ENCODE assay signal across 18 mouse cellular contexts in genomic region chr8:88596042-88596441, GRCm38 (mm10).
"Had no signal": no experiment of that assay in that cellular context is flagged by ENCODE, and none has a peak within 500 bp of the region (broad histone marks: within the 10 kb centered on the region; RNA-seq: fewer than 3 reads in every experiment).

No protein-coding gene starts in this region.

- DNase-seq: liver, postnatal 0 days; lung, adult 2 months; lung, postnatal 14 days; lung, postnatal 36 days; midbrain, embryonic 14.5 days; right cerebral cortex, postnatal 14 days; thymus, adult 2 months; thymus, postnatal 25 days; thymus, postnatal 4 days had no signal

- ATAC-seq: liver, postnatal 0 days; lung, postnatal 0 days; midbrain, embryonic 16.5 days had no signal

- H3K27ac ChIP-seq: lung, embryonic 15.5 days; macrophage; midbrain, embryonic 12.5 days; neural tube, embryonic 12.5 days; stomach, embryonic 15.5 days; stomach, postnatal 0 days had no signal

- H3K4me2 ChIP-seq: lung, embryonic 15.5 days; midbrain, embryonic 12.5 days; neural tube, embryonic 12.5 days; stomach, embryonic 15.5 days had no signal

- H3K36me3 ChIP-seq: stomach, embryonic 15.5 days had no signal

- H3K9me3 ChIP-seq: lung, embryonic 15.5 days; midbrain, embryonic 12.5 days; neural tube, embryonic 12.5 days; stomach, embryonic 15.5 days had no signal

- H3K27me3 ChIP-seq: lung, embryonic 15.5 days; midbrain, embryonic 12.5 days; neural tube, embryonic 12.5 days; stomach, embryonic 15.5 days had no signal

- H3K9ac ChIP-seq: liver, postnatal 0 days; lung, embryonic 15.5 days; midbrain, embryonic 12.5 days; neural tube, embryonic 12.5 days; stomach, embryonic 15.5 days had no signal

- H3K4me3 ChIP-seq: lung, embryonic 15.5 days; megakaryocyte, embryonic 14.5 days; midbrain, embryonic 12.5 days; neural tube, embryonic 12.5 days; stomach, embryonic 15.5 days had no signal

- H3K4me1 ChIP-seq: neural tube, embryonic 12.5 days; stomach, embryonic 15.5 days had no signal
